Mouse (Mus musculus) CH12.LX (cell line): ENCODE measurements at regions not wholly inside any gene's neighbourhood (a gene's known extent, or its start where the extent isn't known, plus 50 kb on each side); places are given as distances from the start of the nearest gene placed in this dataset.

Experiments used
- DNase-seq: peaks from one replicate; pipeline ENCODE4 v3.0.0-alpha.2; 2013; ENCODE audit errors: extremely low read depth
- H3K27ac ChIP-seq: 2 replicates; pipeline ENCODE4 v1.5.1; 2012; ENCODE audit warnings: low read depth, mild to moderate bottlenecking, control low read depth, moderate library complexity; ENCODE audit not compliant: insufficient read depth
- H3K27me3 ChIP-seq: replicated peaks from 2 replicates; pipeline ENCODE3; 2012; ENCODE audit warnings: inconsistent platforms
- H3K36me3 ChIP-seq, 2 experiments: replicated peaks in 1 of 2; 2 replicates each; pipeline versions ENCODE3 to v1.6.1; 2012; ENCODE audit warnings: inconsistent platforms in 1 of 2, low read length in 1 of 2, mild to moderate bottlenecking in 1 of 2, mixed read lengths in 1 of 2, moderate library complexity in 1 of 2; ENCODE audit not compliant: control insufficient read depth in 1 of 2, insufficient read depth in 1 of 2
- H3K4me1 ChIP-seq, 2 experiments: 2 replicates each; pipeline ENCODE4 v1.6.1; 2012; ENCODE audit warnings: inconsistent platforms in 1 of 2, moderate library complexity in 1 of 2; ENCODE audit not compliant: insufficient read depth in 2 of 2, control insufficient read depth in 1 of 2
- H3K4me2 ChIP-seq: 2 replicates; pipeline ENCODE4 v1.6.1; 2012; ENCODE audit warnings: low read depth, mild to moderate bottlenecking, control low read depth; ENCODE audit not compliant: poor library complexity, insufficient read depth, severe bottlenecking
- H3K4me3 ChIP-seq, 3 experiments: fragments of 150-350 bp in 1 of 3; sonication (generic) in 1 of 3; replicated peaks in 1 of 3; 2 replicates each; pipeline versions ENCODE3 to v1.5.1; 2011 to 2012; ENCODE audit warnings: low read depth in 2 of 3, low read length in 2 of 3, mild to moderate bottlenecking in 2 of 3, moderate library complexity in 2 of 3, control low read depth in 1 of 3, improper control_type of control experiment in 1 of 3, inconsistent platforms in 1 of 3, mixed read lengths in 1 of 3; ENCODE audit not compliant: poor library complexity in 1 of 3
- H3K79me2 ChIP-seq: replicated peaks from 2 replicates; pipeline ENCODE4 v1.6.1; 2012; ENCODE audit warnings: mild to moderate bottlenecking, moderate library complexity; ENCODE audit not compliant: control insufficient read depth, poor library complexity, insufficient read depth, severe bottlenecking; ENCODE audit errors: extremely low read depth
- H3K9ac ChIP-seq: 2 replicates; pipeline ENCODE4 v1.6.1; 2012; ENCODE audit warnings: low read depth, mild to moderate bottlenecking, control low read depth, moderate library complexity; ENCODE audit not compliant: insufficient read depth
- H3K9me3 ChIP-seq: replicated peaks from 2 replicates; pipeline ENCODE3; 2012; ENCODE audit warnings: low read length, inconsistent platforms, mixed read lengths
- E2F4 ChIP-seq: IDR thresholded peaks from 2 replicates; pipeline ENCODE4 v1.6.1; 2011; ENCODE audit warnings: low read depth, low read length, improper control_type of control experiment; ENCODE audit not compliant: insufficient replicate concordance
- EP300 ChIP-seq: IDR thresholded peaks from 2 replicates; pipeline ENCODE4 v1.6.1; 2011; ENCODE audit warnings: low read length, improper control_type of control experiment
- ETS1 ChIP-seq: conservative IDR thresholded peaks from 2 replicates; pipeline ENCODE4 v1.6.1; 2012; ENCODE audit warnings: low read depth, mild to moderate bottlenecking, inconsistent platforms, low read length, improper control_type of control experiment, moderate library complexity
- GABPA ChIP-seq: IDR thresholded peaks from 2 replicates; pipeline ENCODE4 v1.6.1; 2012; ENCODE audit warnings: low read depth, low read length, improper control_type of control experiment, inconsistent platforms; ENCODE audit not compliant: insufficient replicate concordance
- HCFC1 ChIP-seq: IDR thresholded peaks from 2 replicates; pipeline ENCODE4 v1.6.1; 2012; ENCODE audit warnings: low read depth, mild to moderate bottlenecking, inconsistent platforms, low read length, improper control_type of control experiment
- JUND ChIP-seq: conservative IDR thresholded peaks from 2 replicates; pipeline ENCODE4 v1.6.1; 2011; ENCODE audit warnings: low read depth, low read length, improper control_type of control experiment
- MAFK ChIP-seq: IDR thresholded peaks from 2 replicates; pipeline ENCODE4 v1.6.1; 2011; ENCODE audit warnings: low read length, improper control_type of control experiment; ENCODE audit not compliant: insufficient replicate concordance
- MXI1 ChIP-seq: IDR thresholded peaks from 2 replicates; pipeline ENCODE4 v1.6.1; 2011; ENCODE audit warnings: mild to moderate bottlenecking, low read depth, low read length, improper control_type of control experiment
- POLR2AphosphoS2 ChIP-seq: IDR thresholded peaks from 2 replicates; pipeline ENCODE4 v1.6.1; 2011; ENCODE audit warnings: low read depth, low read length, improper control_type of control experiment
- SIN3A ChIP-seq: IDR thresholded peaks from 2 replicates; pipeline ENCODE4 v1.6.1; 2012; ENCODE audit warnings: low read length, improper control_type of control experiment, inconsistent platforms
- SMC3 ChIP-seq: IDR thresholded peaks from 2 replicates; pipeline ENCODE4 v1.6.1; 2011; ENCODE audit warnings: low read depth, low read length, improper control_type of control experiment
- TBP ChIP-seq: conservative IDR thresholded peaks from 2 replicates; pipeline ENCODE4 v1.6.1; 2011; ENCODE audit warnings: low read depth, low read length, improper control_type of control experiment
- TCF12 ChIP-seq: IDR thresholded peaks from 2 replicates; pipeline ENCODE4 v1.6.1; 2014; ENCODE audit warnings: low read depth, mild to moderate bottlenecking, inconsistent platforms, low read length, improper control_type of control experiment
- UBTF ChIP-seq: IDR thresholded peaks from 2 replicates; pipeline ENCODE4 v1.6.1; 2012; ENCODE audit warnings: low read depth, mild to moderate bottlenecking, inconsistent platforms, low read length, improper control_type of control experiment, moderate library complexity
- USF2 ChIP-seq: conservative IDR thresholded peaks from 2 replicates; pipeline ENCODE4 v1.6.1; 2011; ENCODE audit warnings: low read depth, low read length, improper control_type of control experiment
- ZC3H11A ChIP-seq: IDR thresholded peaks from 2 replicates; pipeline ENCODE4 v1.6.1; 2012; ENCODE audit warnings: low read depth, mild to moderate bottlenecking, inconsistent platforms, low read length, improper control_type of control experiment
- ZKSCAN1 ChIP-seq: IDR thresholded peaks from 2 replicates; pipeline ENCODE4 v1.6.1; 2012; ENCODE audit warnings: low read depth, inconsistent platforms, low read length, improper control_type of control experiment, borderline replicate concordance
- ZMIZ1 ChIP-seq: IDR thresholded peaks from 2 replicates; pipeline ENCODE4 v1.6.1; 2012; ENCODE audit warnings: low read depth, mild to moderate bottlenecking, inconsistent platforms, low read length, improper control_type of control experiment
- ZNF384 ChIP-seq: IDR thresholded peaks from 2 replicates; pipeline ENCODE4 v1.6.1; 2012; ENCODE audit warnings: low read depth, low read length, improper control_type of control experiment, inconsistent platforms
- dilution Hi-C: fragments of 300-500 bp; cut with MboI; formaldehyde crosslinking; loops from 2 replicates; pipeline ENCODE4 v1.14.3; 2020; ENCODE audit warnings: low sequenced_read_pairs; ENCODE audit not compliant: extremely low pct_unique_long_range_greater_than_20kb, extremely low pct_ligation_motif_present
- in situ Hi-C: fragments of 300-500 bp; cut with MboI; formaldehyde crosslinking; loops from 3 replicates; pipeline ENCODE4 v1.14.3; 2019; ENCODE audit warnings: low sequenced_read_pairs, low pct_ligation_motif_present, low pct_unique_long_range_greater_than_20kb, mixed read lengths

DNA sequence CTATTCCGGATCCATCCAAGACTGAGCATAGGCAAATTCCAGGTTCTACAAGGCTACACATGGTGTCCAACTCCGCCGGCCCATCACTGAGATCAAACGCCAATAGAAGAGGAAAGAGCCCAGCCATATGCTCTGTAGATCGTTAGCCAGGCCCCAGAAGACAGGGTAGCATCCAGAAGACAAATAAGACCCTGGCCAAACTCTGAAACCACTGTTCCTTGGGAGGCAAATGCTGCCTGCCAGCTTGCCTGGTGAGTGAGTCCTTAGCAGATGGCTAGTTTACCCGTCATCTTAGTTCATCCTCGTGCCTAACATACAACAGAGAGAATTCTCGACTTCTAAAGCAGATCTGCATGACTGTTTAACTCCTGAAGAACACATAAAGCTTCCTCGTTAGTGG lies 109.4 kb upstream of the Arid2 start:
- H3K4me3 ChIP-seq = no peak overlapping the region

DNA sequence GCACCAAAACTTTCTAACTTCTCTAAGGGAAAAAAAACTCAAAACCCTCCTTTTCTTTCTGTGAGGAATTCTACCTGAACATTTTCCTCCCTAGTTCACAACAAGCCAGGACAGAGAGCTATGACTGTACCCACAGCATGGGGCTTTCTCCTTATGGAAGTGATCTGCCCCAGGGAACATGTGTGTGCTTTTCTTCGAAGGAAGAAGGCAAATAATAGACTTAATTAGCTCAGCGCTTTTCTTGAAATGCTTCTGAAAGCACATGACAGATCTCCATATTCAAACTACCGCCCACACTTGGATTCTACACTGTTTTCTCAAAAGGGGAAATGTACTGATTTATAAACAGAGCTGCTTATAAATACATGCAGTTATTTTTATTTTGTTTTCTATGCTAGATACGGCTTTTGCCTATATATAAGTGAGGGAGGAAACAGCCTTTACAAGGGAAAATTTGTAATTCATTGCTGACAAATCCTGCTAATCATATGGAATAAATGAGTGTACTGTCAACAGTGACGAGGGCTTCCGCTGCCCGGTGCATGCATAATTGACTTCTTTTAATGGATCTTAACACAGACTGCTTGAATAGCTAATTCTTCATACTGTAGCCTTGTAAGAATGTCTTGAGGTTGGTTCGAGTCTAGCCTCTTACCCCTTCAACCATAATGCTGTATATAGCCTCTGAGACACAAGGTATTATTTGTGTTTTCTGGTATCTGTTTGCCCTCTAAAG lies 108.8 kb upstream of the Arid2 start:
- Histone ChIP-seq H3K36me3 (no peaks in the 10 kb centered on the region), H3K27me3 (no peaks in the 10 kb centered on the region), H3K4me2 (no peak overlapping the region), H3K4me3 (no peak overlapping the region), H3K79me2 (no peaks in the 10 kb centered on the region), H3K27ac (no peak overlapping the region)
- in situ Hi-C loops = no loop called here
- no peak for DNase-seq
- no peak for TF ChIP-seq EP300
- TF ChIP-seq, all 38 proteins: peak for 0
- H3K4me1 ChIP-seq = peaks cover 5 to 14% of the 10 kb centered on the region in 2 experiments; a peak in 3 of 4 replicates
- no peaks in the 10 kb centered on the region for H3K9me3 ChIP-seq
- no peak overlapping the region for H3K9ac ChIP-seq
- dilution Hi-C loops = no loop called here

More for the DNA sequence above, 109.4 kb upstream of the Arid2 start:
- no peak for DNase-seq
- no peaks in the 10 kb centered on the region for H3K27me3 ChIP-seq
- dilution Hi-C loops (no loop called here), in situ Hi-C loops (no loop called here)
- no peaks in the 10 kb centered on the region for H3K79me2 ChIP-seq
- H3K27ac ChIP-seq = no peak overlapping the region
- H3K9ac ChIP-seq = no peak overlapping the region
- H3K4me2 ChIP-seq = no peak overlapping the region
- TF ChIP-seq MAFK (no peak), HCFC1 (no peak), SIN3A (no peak), UBTF (no peak), ZNF384 (no peak), ZC3H11A (no peak), TBP (no peak), GABPA (no peak), MXI1 (no peak), EP300 (no peak), POLR2AphosphoS2 (no peak), ZKSCAN1 (no peak), E2F4 (no peak), SMC3 (no peak), TCF12 (no peak), ETS1 (no peak), USF2 (no peak), ZMIZ1 (no peak), JUND (no peak)
- H3K4me1 ChIP-seq = peaks cover 5 to 11% of the 10 kb centered on the region in 2 experiments; a peak in 3 of 4 replicates
- no peaks in the 10 kb centered on the region for H3K36me3 ChIP-seq
- H3K9me3 ChIP-seq = no peaks in the 10 kb centered on the region
